Mouse (Mus musculus) intestine, embryonic 14.5 days (tissue): ENCODE data around the gene S100a2. TPM values are rescaled to one million over a fixed set of nuclear protein-coding genes. Genes with fewer than 3 reads are reported as not detected.
A peak's percentile ranks its signal among the peaks of the same experiment; 100 is the strongest.

Experiments used
- ATAC-seq: fragments of 200-750 bp; cut with Nextera tagmentation; replicated peaks from 2 replicates; pipeline ENCODE4 v1.8.0; 2017; ENCODE audit warnings: low read depth, moderate number of reproducible peaks, moderate TSS enrichment, moderate library complexity; ENCODE audit not compliant: low FRiP score, low TSS enrichment
- DNase-seq: peaks from one replicate; pipeline ENCODE4 v3.0.0-alpha.2; 2018; ENCODE audit warnings: low spot score
- H3K27ac ChIP-seq: fragments of 300-500 bp; sonication (generic); 2 replicates; pipeline ENCODE4 v1.5.1; 2014; ENCODE audit warnings: low read depth, mild to moderate bottlenecking, control low read depth
- H3K27me3 ChIP-seq: fragments of 300-500 bp; sonication (generic); replicated peaks from 2 replicates; pipeline ENCODE4 v1.6.1; 2014; ENCODE audit warnings: low read length, control low read depth; ENCODE audit not compliant: control insufficient read depth, insufficient read depth
- H3K36me3 ChIP-seq: fragments of 300-500 bp; sonication (generic); 2 replicates; pipeline ENCODE4 v1.6.1; 2014; ENCODE audit warnings: low read length, control low read depth; ENCODE audit not compliant: control insufficient read depth, insufficient read depth
- H3K4me1 ChIP-seq: fragments of 300-500 bp; sonication (generic); replicated peaks from 2 replicates; pipeline ENCODE4 v1.6.1; 2014; ENCODE audit warnings: low read length, control low read depth, mixed read lengths; ENCODE audit not compliant: control insufficient read depth, insufficient read depth
- H3K4me2 ChIP-seq: fragments of 300-500 bp; sonication (generic); 2 replicates; pipeline ENCODE4 v1.6.1; 2014; ENCODE audit warnings: low read length
- H3K4me3 ChIP-seq: fragments of 300-500 bp; sonication (generic); 2 replicates; pipeline ENCODE4 v1.5.1; 2014; ENCODE audit warnings: low read depth, low read length, control low read depth, mixed read lengths
- H3K9ac ChIP-seq: fragments of 300-500 bp; sonication (generic); 2 replicates; pipeline ENCODE4 v1.6.1; 2014; ENCODE audit warnings: mild to moderate bottlenecking, low read length
- H3K9me3 ChIP-seq: fragments of 300-500 bp; sonication (generic); 2 replicates; pipeline ENCODE4 v1.6.1; 2016; ENCODE audit warnings: low read length, control low read depth; ENCODE audit not compliant: control insufficient read depth
- WGBS: fragments of 180-500 bp; shearing (Covaris S2); extraction: QIAGEN DNeasy Blood & Tissue Kit; methylation state at CpG from one replicate; pipeline ENCODE4 v1.1.7; 2014; 5-methylcytosine and 5-hydroxymethylcytosine counted together
- polyA plus RNA-seq: library from polyadenylated mRNA; unstranded; fragments of >200 nt; fragmentation: Nextera tagmentation; extraction: Ambion mirVana; gene quantifications from 2 replicates; pipeline ENCODE4 v1.2.1, GENCODE M21; 2014

The S100a2 gene
- polyA plus RNA-seq, 1 experiment from 2014 or later, result not detected

- Histone ChIP-seq H3K4me1 (no peaks in the 10 kb centered on the region), H3K27me3 (no peaks in the 10 kb centered on the region), H3K4me3 (no peak overlapping the region), H3K36me3 (no peaks in the 10 kb centered on the region), H3K4me2 (no peak overlapping the region), H3K9ac (no peak overlapping the region), H3K9me3 (no peaks in the 10 kb centered on the region), H3K27ac (no peak overlapping the region)
- ATAC-seq (no peak), DNase-seq (no peak)
- WGBS, result 75% methylated on average over 3 of the region's 3 CpGs
Observed at GRCm38 (mm10) chr3:90575320-90575719, 14.7 kb upstream of the S100a2 start.

DNA sequence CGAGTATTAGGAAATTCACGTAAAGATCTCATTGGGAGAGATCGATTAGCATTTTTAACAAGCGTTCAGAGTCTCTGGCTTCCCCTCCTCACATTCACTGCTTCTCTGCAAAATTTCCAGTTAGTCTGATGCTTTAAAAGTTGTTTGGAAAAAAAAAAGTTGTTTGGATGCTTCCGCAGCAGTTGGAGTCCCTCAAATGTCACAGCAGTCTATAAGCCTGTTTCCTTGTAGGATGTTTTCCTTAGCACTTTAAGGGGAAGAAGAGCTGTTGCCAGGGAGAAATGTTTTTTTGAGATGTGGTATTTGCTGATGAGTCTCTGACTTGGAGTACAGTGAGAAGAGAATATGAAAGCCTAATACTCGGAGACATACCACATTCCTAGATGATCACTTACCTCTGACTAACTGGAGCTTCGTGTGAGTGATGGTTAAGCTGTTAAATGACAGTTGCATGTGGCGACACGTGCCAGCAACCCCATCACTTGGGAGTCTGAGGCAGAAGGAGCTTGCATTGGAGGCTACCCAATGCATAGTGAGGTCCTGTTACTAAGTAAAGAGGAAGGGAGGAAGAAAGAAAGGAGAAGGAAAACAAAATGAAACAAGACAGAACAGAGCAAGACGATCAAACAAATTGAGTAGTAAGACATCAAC lies 13.6 kb upstream of the S100a2 start:
- Histone ChIP-seq H3K9me3 (no peaks in the 10 kb centered on the region), H3K4me1 (no peaks in the 10 kb centered on the region), H3K4me3 (no peak overlapping the region), H3K36me3 (no peaks in the 10 kb centered on the region), H3K4me2 (no peak overlapping the region), H3K9ac (no peak overlapping the region), H3K27ac (no peak overlapping the region), H3K27me3 (no peaks in the 10 kb centered on the region)
- ATAC-seq (no peak), DNase-seq (no peak)
- 68% methylated on average over 10 of the region's 10 CpGs for whole genome bisulfite sequencing

GRCm38 (mm10) chr3:90579433-90579832 lies 10.6 kb upstream of the S100a2 start:
- ATAC-seq (no peak), DNase-seq (peak; percentile 47)

GRCm38 (mm10) chr3:90581141-90581540 lies 8.9 kb upstream of the S100a2 start:
- WGBS, result 95% methylated on average over 5 of the region's 5 CpGs
- H3K36me3 ChIP-seq, result no peaks in the 10 kb centered on the region
- ATAC-seq, result no peak

More at GRCm38 (mm10) chr3:90579433-90579832, 10.6 kb upstream of the S100a2 start:
- Histone ChIP-seq H3K4me2 (no peak overlapping the region), H3K4me1 (peaks cover 7% of the 10 kb centered on the region; the same call in 1 of the 2 replicates), H3K9me3 (no peaks in the 10 kb centered on the region), H3K36me3 (no peaks in the 10 kb centered on the region), H3K27ac (no peak overlapping the region), H3K4me3 (no peak overlapping the region), H3K27me3 (no peaks in the 10 kb centered on the region), H3K9ac (no peak overlapping the region)
- 51% methylated on average over 7 of the region's 7 CpGs for WGBS

GRCm38 (mm10) chr3:90582156-90582555 lies 7.9 kb upstream of the S100a2 start:
- no peak for DNase-seq

More at GRCm38 (mm10) chr3:90581141-90581540, 8.9 kb upstream of the S100a2 start:
- H3K9ac ChIP-seq, result no peak overlapping the region
- no peak overlapping the region for H3K4me3 ChIP-seq
- H3K27ac ChIP-seq, result no peak overlapping the region
- H3K4me1 ChIP-seq, result peaks cover 7% of the 10 kb centered on the region
- no peaks in the 10 kb centered on the region for H3K9me3 ChIP-seq
- no peaks in the 10 kb centered on the region for H3K27me3 ChIP-seq
- DNase-seq, result peak; percentile 48
- no peak overlapping the region for H3K4me2 ChIP-seq

DNA sequence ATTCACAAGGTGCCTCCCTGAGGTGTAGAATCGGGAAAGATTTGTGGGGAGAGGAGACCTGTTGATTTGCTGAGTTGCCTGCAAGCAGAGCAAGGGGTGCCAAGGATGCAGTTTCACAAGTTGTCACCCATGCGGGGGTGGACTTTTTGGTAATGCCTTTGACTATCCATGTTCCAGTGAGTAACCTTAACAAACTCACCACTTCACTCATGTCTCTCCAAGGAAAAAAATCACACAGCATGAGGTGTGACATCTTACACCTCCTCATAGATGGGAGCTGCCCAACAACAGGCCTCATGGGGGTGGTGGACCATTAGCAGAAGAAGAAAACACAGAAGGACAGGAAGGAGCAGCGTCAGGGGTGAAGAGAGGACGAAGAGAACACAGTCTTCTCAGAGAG lies 7.5 kb upstream of the S100a2 start:
- Histone ChIP-seq H3K4me1 (peaks cover 7% of the 10 kb centered on the region), H3K36me3 (no peaks in the 10 kb centered on the region), H3K27me3 (no peaks in the 10 kb centered on the region), H3K27ac (no peak overlapping the region), H3K4me3 (no peak overlapping the region), H3K9me3 (no peaks in the 10 kb centered on the region), H3K4me2 (no peak overlapping the region), H3K9ac (no peak overlapping the region)
- 84% methylated on average over 4 of the region's 4 CpGs for WGBS
- DNase-seq, result no peak
- ATAC-seq, result no peak

More at GRCm38 (mm10) chr3:90582156-90582555, 7.9 kb upstream of the S100a2 start:
- 96% methylated on average over 1 of the region's 1 CpGs for WGBS
- ATAC-seq, result no peak
- H3K4me1 ChIP-seq, result peaks cover 7% of the 10 kb centered on the region
- H3K4me3 ChIP-seq, result no peak overlapping the region
- no peak overlapping the region for H3K4me2 ChIP-seq
- H3K9ac ChIP-seq, result no peak overlapping the region
- no peaks in the 10 kb centered on the region for H3K9me3 ChIP-seq
- H3K27ac ChIP-seq, result no peak overlapping the region
- no peaks in the 10 kb centered on the region for H3K27me3 ChIP-seq
- no peaks in the 10 kb centered on the region for H3K36me3 ChIP-seq

DNA sequence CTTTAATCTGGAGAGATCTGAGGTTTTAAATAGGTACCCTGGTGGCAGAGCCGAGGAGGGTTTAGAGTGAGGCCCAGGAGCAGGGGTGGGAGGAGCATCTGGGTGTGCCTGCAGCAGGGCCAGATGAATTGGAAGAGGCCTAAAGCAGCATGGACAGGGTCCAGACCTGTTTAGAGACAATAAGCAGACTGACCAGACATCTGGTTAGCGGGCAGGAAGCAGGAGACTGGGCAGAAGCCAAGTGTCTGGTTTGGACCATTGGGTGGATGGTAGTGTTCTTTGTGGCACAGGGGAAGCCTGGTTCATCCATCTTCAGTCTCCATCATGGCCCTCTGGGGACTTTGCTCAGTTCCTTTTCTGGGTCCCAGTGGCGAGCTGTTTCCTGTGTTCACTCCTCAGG lies 6.2 kb upstream of the S100a2 start:
- no peak overlapping the region for H3K4me2 ChIP-seq
- no peaks in the 10 kb centered on the region for H3K36me3 ChIP-seq
- no peak overlapping the region; the same call in 1 of the 2 replicates for H3K27ac ChIP-seq
- no peaks in the 10 kb centered on the region for H3K27me3 ChIP-seq
- ATAC-seq (0 out of 2 replicates have a peak, but pooled peaks have one; percentile 8), DNase-seq (no peak)
- no peak overlapping the region for H3K4me3 ChIP-seq
- H3K9me3 ChIP-seq, result no peaks in the 10 kb centered on the region
- H3K4me1 ChIP-seq, result peaks cover 7% of the 10 kb centered on the region
- H3K9ac ChIP-seq, result no peak overlapping the region
- WGBS, result 37% methylated on average over 3 of the region's 3 CpGs

- Histone ChIP-seq H3K27ac (0 out of 2 replicates have a peak overlapping the region, but pooled peaks have one; percentile 69), H3K9ac (no peak overlapping the region), H3K9me3 (no peaks in the 10 kb centered on the region), H3K36me3 (no peaks in the 10 kb centered on the region), H3K27me3 (no peaks in the 10 kb centered on the region), H3K4me1 (peaks cover 7% of the 10 kb centered on the region), H3K4me2 (no peak overlapping the region), H3K4me3 (no peak overlapping the region)
- ATAC-seq, result peak; percentile 28
- WGBS, result 29% methylated on average over 5 of the region's 5 CpGs
- peak; percentile 76 for DNase-seq
Observed at GRCm38 (mm10) chr3:90585595-90585994, 4.5 kb upstream of the S100a2 start.
